Mouse (Mus musculus): ENCODE data around the gene Aldh2.
"Not testable (repeated sequence)": the region's sequence is repeated elsewhere in the genome, so short reads cannot be mapped to it uniquely, and the experiment has no call there.

Aldh2 gene

GRCm38 (mm10) chr5:121545793-121546529 lies 47.7 kb downstream of the Aldh2 start, which contains the start of gene Mapkapk5:
Mapkapk5 (minus strand) TSS chr5:121545905.
- peak; percentile 99 for DNase-seq

DNA sequence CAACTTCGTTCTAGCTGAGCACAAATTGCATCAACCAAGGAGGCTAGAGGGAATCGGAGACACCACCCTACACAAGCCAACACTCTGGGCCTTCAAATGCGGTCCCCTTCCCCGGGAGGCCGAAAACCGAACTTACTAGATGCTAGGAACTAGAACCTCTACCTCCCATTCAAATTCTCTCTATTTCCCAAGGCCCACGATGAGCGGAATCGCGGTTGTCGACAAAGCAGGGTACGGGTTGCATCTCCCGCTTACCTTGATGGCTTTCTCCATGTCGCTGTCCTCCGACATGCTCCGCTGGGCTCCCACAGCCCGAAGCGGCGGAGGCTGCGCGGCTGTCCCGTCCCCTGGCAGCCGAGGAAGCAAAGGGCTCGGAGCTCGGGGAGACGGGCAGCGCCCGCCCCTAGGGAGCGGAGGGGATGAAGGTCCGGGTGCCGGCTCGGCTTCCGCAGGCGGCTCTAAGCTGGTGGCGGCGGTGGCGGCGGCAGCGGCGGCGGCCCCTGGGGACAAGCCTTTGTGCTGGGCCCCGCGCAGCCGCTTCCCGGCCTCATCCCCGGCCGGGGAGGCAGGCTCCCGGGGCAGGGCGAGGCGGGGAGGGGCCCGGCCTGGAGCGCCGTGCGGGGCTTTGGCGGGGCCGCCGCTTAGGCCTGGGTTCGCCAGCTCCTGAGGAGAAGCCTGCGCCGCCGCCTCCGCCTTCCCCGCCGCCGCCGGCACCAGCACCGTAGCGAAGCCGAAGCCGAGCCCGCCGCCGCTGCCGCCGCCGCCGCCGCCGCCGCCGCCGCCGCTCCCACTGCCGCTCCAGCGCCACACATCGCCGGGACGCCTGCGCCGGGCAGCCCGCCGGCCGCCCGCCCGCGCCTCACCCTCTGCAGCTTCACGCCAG lies 48.5 kb downstream of the Aldh2 start, which contains the start of the genes Adam1a and Gm42878:
Gene Adam1a (minus strand): TSS at position 573 of the 883 bp plus-strand sequence.
Gene Gm42878 (minus strand): TSS at position 573 of the 883 bp plus-strand sequence.
- DNase-seq, result no peak

DNA sequence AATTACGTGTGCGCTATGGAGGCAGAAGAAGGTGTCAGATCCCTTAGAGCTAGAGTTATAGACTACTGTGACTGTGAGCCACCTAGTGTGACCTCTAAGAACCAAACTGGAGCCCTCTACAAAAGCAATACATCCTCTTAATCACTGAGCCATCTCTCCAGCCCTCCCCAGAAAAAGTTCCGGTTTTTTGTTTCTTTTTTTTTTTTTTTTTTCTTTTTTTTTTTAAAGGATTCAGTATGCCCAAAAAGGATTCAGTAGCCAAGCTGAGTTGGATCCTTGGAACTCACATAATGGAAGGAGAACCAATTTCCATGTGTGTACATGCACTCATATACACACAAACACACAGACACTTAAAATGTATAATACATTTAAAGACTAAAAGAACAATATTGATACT lies 50.3 kb downstream of the Aldh2 start:
- DNase-seq, result no peak

DNA sequence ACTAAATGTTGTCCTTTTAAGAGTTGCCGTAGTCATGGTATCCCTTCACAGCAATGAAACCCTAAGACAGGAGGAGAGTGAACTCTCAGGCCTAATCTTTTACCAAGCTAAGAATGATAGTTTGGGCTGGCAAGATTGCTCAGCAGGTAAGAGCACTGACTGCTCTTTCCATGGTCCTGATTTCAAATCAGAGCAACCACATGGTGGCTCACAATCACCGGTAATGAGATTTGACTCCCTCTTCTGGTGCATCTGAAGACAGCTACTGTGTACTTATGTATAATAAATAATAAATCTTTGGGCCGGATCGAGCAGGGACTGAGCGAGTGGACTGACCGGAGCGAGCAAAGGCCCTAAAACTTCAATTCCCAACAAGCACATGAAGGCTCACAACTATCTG lies 52.4 kb downstream of the Aldh2 start:
- no peak for DNase-seq

GRCm38 (mm10) chr5:121540066-121540465 lies 53.6 kb downstream of the Aldh2 start:
- DNase-seq, result no peak

GRCm38 (mm10) chr5:121537588-121537987 lies 56.0 kb downstream of the Aldh2 start:
- DNase-seq, result no peak

DNA sequence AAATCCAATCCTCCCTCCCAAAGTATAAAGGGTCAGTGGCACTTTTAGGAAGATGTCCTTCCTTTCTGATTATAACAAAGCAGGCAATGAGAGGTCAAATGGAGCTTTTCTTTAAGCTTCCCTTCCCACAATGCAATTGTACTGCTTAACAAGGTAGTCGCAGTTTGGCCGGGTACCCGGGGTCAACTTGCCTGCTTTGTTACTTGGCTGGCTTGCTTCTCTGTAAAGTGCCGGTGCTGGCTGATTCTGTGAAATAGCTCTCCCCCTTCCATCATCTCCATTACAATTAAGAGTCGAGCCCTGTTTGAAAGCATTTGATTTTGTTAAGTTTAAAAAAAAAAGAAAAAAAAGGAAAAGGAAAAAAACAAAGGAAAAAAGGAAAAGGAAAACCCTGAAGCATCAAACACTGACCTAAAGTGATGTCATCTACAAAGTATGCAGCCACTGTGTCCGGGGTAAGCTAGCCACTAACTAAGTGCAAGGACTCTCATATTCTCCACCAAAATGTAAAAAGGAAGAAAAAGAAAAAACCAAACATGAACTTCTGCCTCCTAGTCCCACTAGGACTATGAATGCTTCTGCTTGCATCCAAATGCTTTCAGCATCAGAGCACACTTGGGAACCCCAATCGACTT lies 56.6 kb downstream of the Aldh2 start:
- DNase-seq, result no peak

GRCm38 (mm10) chr5:121535116-121535515 lies 58.5 kb downstream of the Aldh2 start:
- DNase-seq, result no peak

GRCm38 (mm10) chr5:121534521-121534920 lies 59.1 kb downstream of the Aldh2 start:
- peak; percentile 35 to 66 for DNase-seq

- no peak for DNase-seq
Observed at GRCm38 (mm10) chr5:121526961-121527360, 66.7 kb downstream of the Aldh2 start.

GRCm38 (mm10) chr5:121526526-121526925 lies 67.1 kb downstream of the Aldh2 start:
- DNase-seq, result no peak

DNA sequence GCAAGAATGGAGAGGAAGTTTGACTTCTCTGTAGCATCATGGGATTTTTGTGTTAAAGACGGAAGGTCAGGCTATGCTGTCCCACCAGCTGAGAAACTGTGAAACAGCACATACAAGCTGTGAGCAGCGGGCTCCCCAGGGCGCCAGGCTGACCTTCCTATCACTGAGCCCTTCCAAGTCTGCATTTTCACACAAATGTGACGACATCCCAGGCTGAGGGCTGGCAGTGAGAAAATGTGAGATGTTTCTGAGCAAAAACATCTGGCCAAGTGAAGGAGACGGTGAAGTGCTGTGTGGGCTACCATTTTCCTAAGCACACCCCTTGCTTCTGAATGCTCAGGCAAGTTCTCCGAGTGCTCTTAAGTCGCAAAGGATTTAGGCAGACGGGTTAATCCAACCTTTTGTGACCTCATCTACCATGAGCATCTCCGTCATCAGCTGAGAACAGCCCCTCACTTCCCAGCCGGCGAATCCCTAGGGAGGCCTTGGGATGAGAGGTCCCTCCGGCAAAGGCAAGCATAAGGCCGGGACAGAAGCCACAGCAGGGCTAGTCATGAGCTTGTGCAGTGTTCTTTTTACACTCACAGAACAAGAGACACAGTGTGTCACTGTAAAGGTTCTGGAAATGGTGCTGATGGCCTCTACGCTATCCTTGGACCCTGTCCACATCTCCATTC lies 67.7 kb downstream of the Aldh2 start:
- DNase-seq, result no peak

- DNase-seq, result not testable (repeated sequence)
Observed at GRCm38 (mm10) chr5:121519758-121520157, 73.9 kb downstream of the Aldh2 start.

DNA sequence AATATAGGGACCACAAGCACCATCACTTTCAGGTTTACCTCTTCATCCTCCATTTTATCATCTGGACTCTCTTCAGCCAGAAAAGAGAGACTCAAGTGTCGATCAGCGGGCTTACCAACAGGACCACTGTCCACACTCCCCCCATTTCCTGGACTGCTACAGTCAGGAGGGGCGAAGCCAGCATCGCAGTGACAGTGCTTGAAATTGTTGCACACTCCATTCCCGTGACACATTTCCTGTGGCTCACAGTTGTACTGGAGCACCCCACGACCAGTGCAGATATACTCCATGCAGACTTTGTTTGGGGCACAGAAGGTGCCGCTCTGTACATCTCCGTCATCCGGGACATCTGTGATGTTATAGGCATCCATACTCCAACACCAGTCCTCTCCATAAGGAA lies 74.6 kb downstream of the Aldh2 start:
- no peak for DNase-seq

All from cerebellum, postnatal 10 days (tissue).